Mouse (Mus musculus) cerebellum, adult 8-10 months (tissue): ENCODE data around the gene Gpr88.
"Not testable (repeated sequence)": the region's sequence is repeated elsewhere in the genome, so short reads cannot be mapped to it uniquely, and the experiment has no call there.

Experiments
- DNase-seq: peaks from one replicate; pipeline ENCODE4 v3.0.0; 2022

Gene Gpr88

DNA sequence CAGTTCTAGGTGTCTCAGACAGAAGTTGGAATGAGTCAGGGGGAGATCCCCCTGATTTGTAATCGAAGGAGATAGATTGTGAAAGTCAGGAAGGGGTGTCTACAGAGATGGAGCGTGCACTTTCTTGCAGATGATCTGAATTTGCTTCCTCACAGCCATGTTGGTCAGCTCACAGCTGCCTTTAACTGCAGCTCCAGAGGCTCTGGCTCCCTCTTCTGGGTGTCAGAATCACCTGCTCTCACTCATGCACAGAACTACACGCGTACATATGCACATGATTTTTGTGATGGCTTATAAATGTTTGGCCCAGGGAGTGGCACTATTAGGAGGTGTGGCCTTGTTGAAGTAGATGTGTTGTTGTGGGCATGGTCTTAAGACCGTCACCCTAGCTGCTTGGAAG is 15.8 kb downstream of the Gpr88 start:
- DNase-seq, result no peak

DNA sequence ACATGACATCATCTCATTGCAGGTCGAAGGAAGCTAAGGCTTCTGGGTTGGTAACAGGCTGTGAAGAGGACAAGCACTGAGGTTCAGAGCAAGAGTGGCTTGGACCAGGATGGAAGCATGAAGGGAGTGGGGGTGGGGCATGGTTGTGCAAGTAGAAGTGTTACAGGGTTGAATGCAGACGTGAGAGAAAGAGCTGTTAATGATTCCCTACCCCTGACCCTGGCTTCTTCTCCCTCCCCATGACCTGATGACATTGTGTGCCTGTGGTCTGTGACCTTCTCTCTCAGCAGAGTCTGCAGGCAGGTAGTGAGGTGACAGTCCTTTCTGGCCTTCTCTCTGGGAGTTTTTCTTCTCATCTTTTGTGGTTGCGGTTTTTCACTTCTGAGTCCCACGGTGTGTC is 16.4 kb downstream of the Gpr88 start:
- no peak for DNase-seq

DNA sequence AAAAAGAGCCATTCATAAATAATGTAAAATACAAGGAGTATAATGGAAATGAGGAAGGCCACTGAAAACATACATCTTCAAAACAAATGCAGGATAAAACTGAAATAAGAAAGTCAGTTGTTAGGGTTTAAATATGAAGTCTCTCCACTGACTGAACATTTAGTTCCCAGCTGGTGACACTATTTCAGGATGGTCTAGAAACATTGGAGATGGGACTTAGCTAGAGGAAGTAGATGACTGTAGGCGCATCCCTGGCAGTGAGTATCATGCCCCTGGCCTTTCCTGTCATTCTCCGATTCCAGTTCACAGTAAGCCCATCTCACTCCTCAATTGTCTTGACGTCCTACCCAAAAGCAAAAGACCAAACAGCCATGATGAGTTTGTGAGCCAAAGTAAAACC is 19.8 kb downstream of the Gpr88 start:
- no peak for DNase-seq

DNA sequence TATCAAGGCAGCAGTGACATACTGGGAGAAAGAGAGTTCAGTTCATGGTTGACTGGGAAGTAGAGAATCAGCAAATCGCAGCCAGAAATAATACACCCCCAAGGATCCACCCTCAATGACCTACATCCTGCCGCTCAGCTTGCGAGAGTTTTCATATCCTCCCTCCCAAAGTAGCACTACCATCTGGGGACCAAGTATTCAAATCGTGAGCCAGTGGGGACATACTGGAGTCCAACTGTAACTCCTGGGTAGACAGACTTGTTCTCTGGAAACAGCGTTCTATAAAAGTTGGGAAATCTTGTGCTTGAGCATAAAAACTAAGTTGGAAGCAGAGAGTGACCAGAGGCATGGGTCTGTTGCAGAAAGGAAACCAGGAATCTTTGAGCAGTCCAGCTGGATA is 20.5 kb downstream of the Gpr88 start:
- DNase-seq, result no peak

DNA sequence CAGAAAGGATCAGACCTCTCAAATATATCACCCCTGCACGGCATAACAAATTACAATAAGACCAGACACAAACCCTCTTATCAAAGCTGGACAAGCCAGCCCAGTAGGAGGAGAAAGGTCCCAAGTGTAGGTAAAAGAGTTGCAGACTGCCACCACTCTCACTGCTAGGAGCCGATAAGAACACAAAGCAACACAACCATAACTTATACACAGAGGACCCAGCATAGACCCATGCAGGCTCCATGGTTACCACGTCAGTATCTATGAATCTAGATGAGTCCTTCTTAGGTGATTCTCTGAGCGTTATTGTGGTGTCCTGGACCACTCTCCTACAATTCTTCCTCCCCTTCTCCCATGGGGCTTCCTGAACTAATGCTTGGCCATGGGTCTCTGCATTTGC is 24.0 kb downstream of the Gpr88 start:
- DNase-seq, result no peak

DNA sequence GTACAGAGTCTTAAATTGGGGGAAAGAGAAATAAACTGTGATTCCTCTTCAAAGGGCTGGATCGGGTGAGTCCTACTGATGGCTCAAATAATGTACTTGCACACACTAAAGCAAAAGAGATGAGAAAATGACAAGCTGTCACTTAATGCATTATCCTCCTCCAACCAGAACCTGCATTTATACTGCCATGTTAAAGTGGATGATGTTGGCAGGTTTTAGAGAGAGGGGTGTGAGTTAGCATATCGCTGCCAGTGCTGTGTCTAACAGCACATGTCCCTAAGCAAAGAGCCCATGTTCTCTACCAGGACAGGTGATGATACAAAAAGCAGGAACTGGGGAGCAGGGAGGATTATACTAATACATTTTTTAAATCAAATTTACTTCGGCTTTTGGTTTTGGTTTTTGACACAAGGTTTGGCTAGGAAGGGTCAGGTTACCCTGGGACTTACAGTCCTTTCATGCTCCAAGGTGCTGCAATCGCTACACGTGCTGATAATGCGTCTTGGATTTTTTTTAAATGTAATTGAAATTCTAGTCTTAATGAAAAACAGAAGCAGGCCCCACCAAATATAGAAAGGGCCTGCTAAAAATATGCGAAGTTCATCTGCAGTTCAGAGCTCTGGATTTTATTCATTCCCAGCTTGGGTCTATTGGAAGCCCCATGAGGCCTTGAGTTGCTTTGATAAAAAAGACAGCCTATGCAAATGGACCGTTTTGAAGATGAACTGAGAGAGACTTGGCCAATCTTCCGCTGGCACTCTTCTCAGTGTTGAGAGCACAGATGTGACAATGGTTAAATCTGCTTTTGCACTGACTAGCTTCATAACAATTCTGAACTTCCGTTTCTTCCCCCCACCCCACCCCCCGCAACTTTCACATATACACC is 24.7 kb downstream of the Gpr88 start:
- DNase-seq, result no peak

DNA sequence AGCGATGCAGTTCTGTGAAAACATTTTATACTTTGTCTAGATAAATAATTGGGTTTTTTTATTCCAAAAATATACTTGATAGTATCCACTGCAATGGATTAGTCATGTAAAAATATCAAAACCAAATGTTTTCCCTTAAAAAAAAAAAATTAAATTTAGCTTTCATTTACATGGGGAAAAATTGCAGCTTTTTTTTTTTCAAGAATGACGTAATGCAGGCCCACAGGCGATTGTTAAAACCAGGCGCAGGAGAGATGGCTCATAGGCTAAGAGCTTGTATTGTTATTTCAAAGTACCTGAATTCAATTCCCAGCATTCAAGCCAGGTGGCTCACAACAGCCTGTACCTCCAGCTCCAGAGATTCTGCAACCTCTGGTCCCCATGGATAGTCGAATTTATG is 25.9 kb downstream of the Gpr88 start:
- DNase-seq, result no peak

DNA sequence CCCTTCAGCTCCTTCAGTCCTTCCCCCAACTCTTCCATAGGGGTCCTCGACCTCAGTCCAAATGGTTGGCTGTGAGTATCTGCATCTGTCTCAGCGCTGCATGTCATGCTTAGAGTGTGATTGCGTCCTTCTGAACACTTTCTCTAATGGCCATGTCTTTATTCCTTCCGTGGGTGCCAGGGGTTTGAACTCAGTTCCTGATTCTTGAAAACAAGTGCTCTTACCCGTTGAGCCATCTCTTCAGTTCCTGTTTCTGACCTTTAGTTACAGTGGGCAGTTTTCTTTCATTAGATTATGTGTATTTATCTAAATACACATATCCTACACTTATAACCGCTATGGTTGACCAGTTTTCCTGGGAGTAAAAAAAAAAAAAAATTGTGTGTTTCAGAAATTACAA is 26.4 kb downstream of the Gpr88 start:
- no peak for DNase-seq

DNA sequence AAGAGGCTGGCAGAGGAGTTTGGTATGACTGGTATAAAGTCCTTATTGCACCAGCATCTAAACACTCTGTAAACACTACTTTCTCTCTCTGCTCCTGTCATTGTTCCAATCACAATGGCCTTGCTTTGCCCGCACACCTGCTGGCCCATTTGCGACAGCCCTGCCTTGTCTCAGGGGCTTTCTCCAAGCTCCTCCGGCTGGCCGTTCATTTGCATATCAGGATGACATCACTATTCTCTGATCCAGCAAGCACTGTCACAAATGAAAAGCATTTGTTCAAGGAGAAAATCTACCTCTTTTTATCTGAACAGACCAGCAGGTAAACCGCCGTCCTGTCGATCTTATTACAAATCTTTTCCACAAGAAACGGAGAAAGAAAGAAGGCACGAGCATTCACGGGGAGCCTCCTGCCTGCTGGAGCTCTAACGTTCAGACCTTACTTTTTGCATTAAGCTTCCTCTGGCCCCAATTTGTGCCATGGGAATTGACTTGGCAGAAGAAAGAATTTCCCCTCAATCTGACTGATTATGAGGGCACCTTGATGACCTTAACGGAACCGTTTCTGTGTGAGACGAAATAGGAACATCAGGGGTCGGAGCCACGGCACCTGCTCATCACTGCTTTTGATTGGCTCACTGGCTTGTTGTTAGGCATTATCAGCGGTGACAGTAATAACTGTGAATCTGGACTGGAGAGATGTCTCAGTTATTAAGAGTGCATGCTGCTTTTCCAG is 30.6 kb downstream of the Gpr88 start:
- DNase-seq, result no peak

DNA sequence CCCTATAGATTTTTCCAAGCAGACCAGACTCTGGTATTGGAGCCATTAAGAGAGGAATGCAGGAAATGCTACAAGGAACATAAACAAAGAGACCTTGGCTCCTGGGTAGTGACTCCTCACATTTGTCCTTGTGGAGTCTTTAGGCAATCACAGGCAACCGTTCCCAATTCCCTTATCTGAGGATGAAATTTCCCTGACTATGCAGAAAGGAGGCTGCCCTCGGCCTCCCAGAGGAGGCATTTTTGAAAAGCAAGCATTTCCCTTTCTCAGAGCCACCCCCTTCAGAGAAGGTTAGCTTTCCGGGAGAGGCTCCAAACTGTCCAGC is 31.7 kb downstream of the Gpr88 start:
- no peak for DNase-seq

DNA sequence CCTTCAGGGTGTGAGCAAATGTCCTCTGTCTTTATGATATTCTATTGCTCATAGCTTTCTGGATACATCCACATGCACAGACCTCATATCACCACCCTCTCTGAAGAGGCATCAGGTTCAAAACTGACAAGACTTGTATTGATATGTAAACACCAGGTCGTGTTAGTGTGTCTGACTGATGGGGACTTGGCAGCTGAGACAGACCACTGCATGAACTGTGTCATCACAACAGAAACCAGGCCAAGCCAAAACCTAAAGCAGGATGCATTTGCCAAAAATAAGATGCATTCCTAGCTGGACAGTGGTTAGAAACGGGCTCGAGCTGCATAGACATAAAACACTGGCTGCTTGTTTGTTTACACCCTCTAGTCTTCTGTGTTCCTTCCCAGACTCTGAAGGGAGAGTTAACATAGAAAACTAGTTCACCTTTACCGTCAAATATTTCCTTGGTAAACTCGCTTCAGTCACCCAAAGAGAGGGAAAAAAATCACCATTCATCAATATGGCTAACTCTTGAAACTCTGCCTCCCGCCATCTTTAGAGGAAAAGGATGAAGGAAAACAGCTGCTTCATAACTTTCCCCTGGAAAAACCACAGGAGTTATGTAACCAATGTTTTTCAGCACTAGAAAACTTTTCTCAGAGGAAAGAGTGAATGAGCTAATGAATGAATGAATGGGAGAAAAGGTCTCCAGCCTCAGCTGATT is 32.2 kb downstream of the Gpr88 start:
- no peak for DNase-seq

DNA sequence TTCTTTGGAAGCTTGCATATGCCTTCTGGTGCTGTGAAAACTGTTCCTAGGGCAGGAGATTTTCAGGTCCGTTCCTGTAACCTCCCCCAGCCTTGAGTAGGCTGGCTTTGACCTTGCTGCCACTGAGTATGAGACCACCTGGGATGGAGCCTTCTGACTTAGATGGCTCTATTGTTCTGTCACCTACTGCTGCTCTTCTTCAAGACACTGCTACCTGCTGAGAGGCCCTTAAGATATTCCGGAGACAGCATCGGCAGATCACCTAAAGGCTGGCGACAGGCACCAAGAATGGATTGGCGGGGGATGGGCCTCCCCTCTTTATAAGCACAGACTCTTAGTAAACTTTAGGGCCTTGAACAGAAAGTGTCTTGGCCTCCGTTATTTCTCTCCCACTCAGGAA is 35.9 kb downstream of the Gpr88 start:
- DNase-seq, result not testable (repeated sequence)

DNA sequence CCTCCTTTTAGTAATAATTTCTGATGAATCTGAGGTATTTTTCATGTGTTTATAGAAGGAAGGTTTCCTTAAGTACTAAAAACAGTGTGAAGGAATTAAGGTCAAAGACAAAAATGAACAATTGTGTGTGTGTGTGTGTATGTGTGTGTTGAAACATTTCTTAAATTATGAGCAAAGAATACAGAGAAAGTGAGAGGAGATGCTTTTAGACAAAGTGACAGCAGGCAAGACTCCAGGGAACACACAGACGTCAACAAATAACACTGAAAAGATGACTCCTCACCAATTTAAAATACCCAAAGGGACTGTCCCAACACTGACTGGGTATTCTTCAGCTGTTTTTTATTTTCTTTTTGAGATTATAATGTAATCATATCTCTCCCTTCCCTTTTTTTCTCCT is 37.0 kb downstream of the Gpr88 start:
- DNase-seq, result no peak

DNA sequence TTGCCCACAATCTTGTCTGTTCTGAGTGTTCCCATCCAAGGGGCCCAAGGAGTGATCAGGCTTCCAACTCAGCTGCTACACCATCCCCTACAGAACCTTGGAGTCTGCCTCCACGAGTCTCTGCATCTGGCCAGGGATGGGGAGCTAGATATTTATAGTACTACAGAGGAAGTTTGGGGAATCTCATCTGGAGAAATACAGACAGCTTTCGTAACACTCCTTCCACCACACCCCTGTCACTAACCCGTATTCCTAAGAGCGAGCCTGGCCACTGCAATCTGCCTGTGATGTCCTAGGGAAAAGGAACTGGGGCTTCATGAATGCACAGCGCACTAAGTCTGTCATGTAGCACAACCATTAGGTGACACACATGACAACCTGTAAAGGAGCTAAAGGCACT is 41.7 kb downstream of the Gpr88 start:
- DNase-seq, result no peak

DNA sequence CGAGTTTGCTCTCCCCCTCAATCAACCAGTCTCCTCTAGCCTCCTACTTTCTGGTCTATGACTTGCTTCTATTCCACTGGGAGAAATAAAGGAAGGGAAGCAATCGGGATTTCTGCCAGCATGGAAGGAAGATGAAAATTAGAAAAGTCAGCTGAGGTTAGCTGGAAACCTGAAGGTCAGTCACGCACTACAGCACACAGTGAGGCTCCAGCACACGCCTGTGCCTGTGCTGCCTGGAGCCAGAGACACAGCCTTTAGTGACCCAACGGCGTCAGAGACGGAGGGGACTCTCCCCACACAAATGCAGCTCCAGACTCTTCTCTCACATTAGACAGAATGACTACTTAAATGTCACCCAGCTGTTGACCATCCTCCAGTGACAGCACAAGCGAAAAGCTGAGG is 42.6 kb downstream of the Gpr88 start:
- no peak for DNase-seq

DNA sequence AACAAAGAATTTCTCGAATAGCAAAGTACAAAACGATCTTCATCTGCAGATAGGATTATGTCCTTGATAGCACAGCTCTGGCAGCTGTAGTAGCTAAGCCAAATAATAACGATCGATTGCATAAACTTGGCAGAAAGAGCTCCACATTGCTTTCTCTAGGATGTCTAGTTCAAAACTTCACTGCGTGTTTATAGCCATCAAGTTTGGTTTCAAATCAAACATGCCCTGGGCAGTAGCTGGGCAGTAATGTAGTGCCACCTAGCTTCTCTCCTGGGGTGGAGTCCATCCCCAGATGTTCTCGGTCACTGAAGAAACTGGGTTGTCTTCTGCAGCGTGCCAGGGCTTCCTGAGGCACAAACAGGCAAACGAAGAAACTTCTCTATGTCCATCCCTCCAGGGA is 44.1 kb downstream of the Gpr88 start:
- no peak for DNase-seq

DNA sequence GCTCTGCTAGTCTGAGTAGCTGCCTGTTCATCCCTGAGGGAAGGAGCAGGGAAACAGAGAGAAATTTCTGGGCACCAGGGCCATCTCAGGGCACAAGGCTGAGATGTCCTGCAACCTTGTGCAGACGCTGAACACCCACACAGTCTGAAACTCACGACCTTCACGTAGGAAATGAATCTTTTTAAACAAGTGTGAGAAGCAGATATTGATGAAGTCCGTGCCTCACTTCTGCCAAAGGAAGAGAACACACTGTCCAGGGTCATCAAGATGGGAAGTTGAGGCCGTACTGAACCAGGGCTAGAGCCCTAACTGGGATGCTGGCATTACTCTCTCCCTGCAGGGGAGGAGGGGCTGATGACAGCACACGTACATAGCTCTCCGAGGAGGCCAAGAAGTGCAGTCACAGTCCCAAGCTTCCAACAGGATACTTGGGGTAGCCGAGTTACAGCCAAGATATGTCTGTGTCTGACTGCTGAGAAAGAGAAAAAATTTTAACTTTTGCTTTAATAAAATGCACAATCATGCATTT is 46.9 kb downstream of the Gpr88 start:
- no peak for DNase-seq

DNA sequence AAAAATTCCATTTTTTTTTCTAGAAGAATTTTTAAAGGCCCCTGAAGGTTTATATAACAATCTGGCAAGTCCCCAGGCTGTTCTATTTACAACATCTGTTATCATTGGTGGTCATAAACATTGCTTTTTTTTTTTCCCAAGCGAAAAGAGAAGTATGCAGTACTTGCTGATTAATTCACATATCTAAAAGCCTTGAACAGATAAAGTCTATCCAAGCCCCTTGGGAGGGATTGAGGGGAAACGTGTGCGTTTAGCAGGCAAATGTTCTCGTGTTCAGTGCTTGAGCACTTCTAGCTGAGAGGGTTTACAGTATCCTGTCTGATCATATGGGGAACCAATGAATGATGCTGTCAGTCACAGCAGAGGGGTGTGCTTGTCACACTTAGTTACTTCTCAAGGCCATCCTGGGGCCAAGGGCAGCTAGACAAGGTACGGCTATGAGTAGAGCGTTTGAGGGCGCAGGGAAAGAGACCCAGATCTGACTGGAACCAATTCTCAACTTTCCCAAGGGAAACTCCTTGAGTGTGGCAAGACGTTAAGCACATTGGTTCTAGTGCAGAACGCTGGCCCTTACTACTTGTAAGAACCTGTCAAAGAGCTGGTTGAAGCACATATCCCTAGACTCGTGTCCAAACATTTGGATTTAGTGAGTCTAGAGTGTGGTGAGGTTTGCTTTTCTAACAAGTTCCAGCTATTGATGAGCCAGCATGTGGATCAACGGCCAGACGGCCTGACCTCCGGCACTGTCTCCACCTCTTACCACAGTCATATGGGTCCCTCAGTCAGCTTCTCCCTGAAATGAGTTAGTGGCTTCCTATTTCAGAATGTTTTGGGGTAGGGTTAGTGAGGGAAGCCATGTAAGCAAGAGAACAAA is 47.7 kb downstream of the Gpr88 start:
- no peak for DNase-seq

DNA sequence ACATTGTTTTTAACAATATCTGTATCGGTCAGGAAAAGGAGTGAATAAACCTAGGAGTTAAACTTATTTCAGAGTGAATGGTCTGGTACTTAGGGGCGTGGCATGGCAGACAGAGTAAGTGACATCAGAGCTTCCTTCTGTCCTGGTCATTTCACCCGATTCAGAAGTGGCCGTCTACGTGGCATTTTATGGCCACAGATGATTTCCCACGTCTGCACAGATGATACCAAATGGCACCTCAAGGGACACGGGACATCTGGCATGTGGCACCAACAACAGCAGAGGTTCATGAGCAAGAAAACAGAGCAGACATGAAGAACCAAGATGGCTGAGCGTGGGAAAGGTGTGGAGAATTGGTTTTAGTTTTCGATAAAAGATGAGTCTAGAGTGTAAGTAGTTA is 48.7 kb downstream of the Gpr88 start:
- no peak for DNase-seq

DNA sequence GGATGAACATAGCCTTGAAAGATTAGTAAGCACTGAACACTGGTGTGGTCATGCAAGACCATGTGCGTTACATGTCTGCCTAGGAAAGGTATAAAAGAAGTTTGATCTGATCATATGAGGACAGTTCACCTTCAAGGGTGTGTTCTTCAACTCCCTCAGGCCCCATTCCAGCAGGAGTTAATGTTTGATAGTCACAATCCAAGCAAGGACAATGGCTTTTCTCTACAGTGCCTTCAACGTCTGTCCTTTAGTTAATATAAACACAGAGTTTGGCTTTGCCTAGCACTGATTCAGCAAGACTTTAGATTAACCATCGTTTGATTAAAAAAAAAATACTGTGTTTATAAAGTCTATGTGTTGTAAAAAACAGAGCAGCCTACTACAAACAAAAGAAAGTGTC is 49.4 kb downstream of the Gpr88 start:
- DNase-seq, result no peak

DNA sequence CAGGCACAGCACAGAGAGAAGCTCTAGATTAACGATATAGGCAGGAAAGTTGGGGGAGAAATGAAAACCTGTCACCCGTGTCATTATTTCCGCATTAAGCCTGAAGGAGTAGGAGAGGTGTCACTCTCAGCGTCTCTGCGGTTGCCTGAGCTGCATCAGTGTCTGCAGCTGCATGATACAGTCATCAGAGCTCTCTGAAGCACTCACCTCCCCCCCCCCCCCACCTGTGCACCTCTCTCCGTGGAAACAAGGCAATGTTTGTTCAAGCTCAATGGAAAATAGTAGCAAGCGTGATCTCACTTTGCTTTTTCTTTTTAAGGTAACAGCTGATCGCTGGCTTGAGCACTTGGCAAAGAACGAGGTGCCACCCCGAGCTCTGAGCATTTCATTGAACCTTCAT is 53.2 kb downstream of the Gpr88 start:
- DNase-seq, result no peak
